Mouse (Mus musculus) intestine, embryonic 15.5 days (tissue): ENCODE results near the gene Fes. TPM values are rescaled to one million over a fixed set of nuclear protein-coding genes. Genes with fewer than 3 reads are reported as not detected.

ENCODE experiments used
- ATAC-seq: fragments of 200-750 bp; cut with Nextera tagmentation; 2 replicates; pipeline ENCODE4 v1.8.0; 2017; ENCODE audit warnings: moderate TSS enrichment, moderate library complexity
- H3K27ac ChIP-seq: fragments of 300-500 bp; sonication (generic); 2 replicates; pipeline ENCODE4 v1.5.1; 2015; ENCODE audit warnings: mild to moderate bottlenecking, inconsistent platforms
- H3K27me3 ChIP-seq: fragments of 300-500 bp; sonication (generic); replicated peaks from 2 replicates; pipeline ENCODE4 v1.6.1; 2015; ENCODE audit warnings: inconsistent platforms
- H3K36me3 ChIP-seq: fragments of 300-500 bp; sonication (generic); 2 replicates; pipeline ENCODE4 v1.6.1; 2015; ENCODE audit warnings: inconsistent platforms
- H3K4me1 ChIP-seq: fragments of 300-500 bp; sonication (generic); replicated peaks from 2 replicates; pipeline ENCODE4 v1.6.1; 2015; ENCODE audit warnings: inconsistent platforms
- H3K4me2 ChIP-seq: fragments of 300-500 bp; sonication (generic); replicated peaks from 2 replicates; pipeline ENCODE4 v1.6.1; 2015; ENCODE audit warnings: mild to moderate bottlenecking, inconsistent platforms
- H3K4me3 ChIP-seq: fragments of 300-500 bp; sonication (generic); replicated peaks from 2 replicates; pipeline ENCODE4 v1.5.1; 2015; ENCODE audit warnings: inconsistent platforms
- H3K9ac ChIP-seq: fragments of 300-500 bp; sonication (generic); 2 replicates; pipeline ENCODE4 v1.6.1; 2015; ENCODE audit warnings: inconsistent platforms
- H3K9me3 ChIP-seq: fragments of 300-500 bp; sonication (generic); 2 replicates; pipeline ENCODE4 v1.6.1; 2016; ENCODE audit warnings: inconsistent platforms
- WGBS: fragments of 180-500 bp; shearing (Covaris S2); methylation state at CpG from one replicate; pipeline ENCODE4 v1.1.7; 2015; 5-methylcytosine and 5-hydroxymethylcytosine counted together
- polyA plus RNA-seq: library from polyadenylated mRNA; unstranded; fragments of >200 nt; fragmentation: Nextera tagmentation; extraction: Ambion mirVana; gene quantifications from 2 replicates; pipeline ENCODE4 v1.2.1, GENCODE M21; 2015

Fes gene
- polyA plus RNA-seq, 1 experiment from 2014 or later = 11.2 TPM

GRCm38 (mm10) chr7:80352920-80353319 is 34.8 kb downstream of the Fes start:
- ATAC-seq = no peak
- Histone ChIP-seq H3K4me3 (no peak overlapping the region), H3K27me3 (no peaks in the 10 kb centered on the region), H3K9ac (no peak overlapping the region), H3K4me2 (no peak overlapping the region), H3K27ac (no peak overlapping the region), H3K4me1 (0 out of 2 replicates have a peak, but pooled peaks cover 4% of the 10 kb centered on the region), H3K9me3 (no peaks in the 10 kb centered on the region), H3K36me3 (peaks cover 22% of the 10 kb centered on the region)
- WGBS = 93% methylated on average over 8 of the region's 8 CpGs

GRCm38 (mm10) chr7:80350808-80351207 is 36.9 kb downstream of the Fes start:
- WGBS = 54% methylated on average over 2 of the region's 2 CpGs

GRCm38 (mm10) chr7:80347670-80348586 is 39.8 kb downstream of the Fes start:
- 43% methylated on average over 13 of the region's 13 CpGs for whole genome bisulfite sequencing

More at GRCm38 (mm10) chr7:80350808-80351207, 36.9 kb downstream of the Fes start:
- Histone ChIP-seq H3K4me3 (no peak overlapping the region), H3K4me2 (no peak overlapping the region), H3K36me3 (peaks cover 15% of the 10 kb centered on the region), H3K9ac (no peak overlapping the region), H3K27me3 (no peaks in the 10 kb centered on the region), H3K4me1 (0 out of 2 replicates have a peak, but pooled peaks cover 6% of the 10 kb centered on the region), H3K27ac (no peak overlapping the region), H3K9me3 (no peaks in the 10 kb centered on the region)
- ATAC-seq = no peak

GRCm38 (mm10) chr7:80346830-80347229 is 40.9 kb downstream of the Fes start:
- Histone ChIP-seq H3K27ac (0 out of 2 replicates have a peak overlapping the region, but pooled peaks have one; percentile 79), H3K4me3 (no peak overlapping the region), H3K36me3 (peaks cover 8% of the 10 kb centered on the region; the same call in 1 of the 2 replicates), H3K9ac (no peak overlapping the region), H3K4me1 (peaks cover 16% of the 10 kb centered on the region), H3K4me2 (no peak overlapping the region), H3K9me3 (no peaks in the 10 kb centered on the region), H3K27me3 (no peaks in the 10 kb centered on the region)
- no peak for ATAC-seq
- WGBS = 86% methylated on average over 5 of the region's 5 CpGs

More at GRCm38 (mm10) chr7:80347670-80348586, 39.8 kb downstream of the Fes start:
- Histone ChIP-seq H3K4me1 (peaks cover 12% of the 10 kb centered on the region; the same call in 1 of the 2 replicates), H3K27ac (peak overlapping the region; percentile 79), H3K4me3 (no peak overlapping the region), H3K36me3 (peaks cover 12% of the 10 kb centered on the region), H3K9me3 (no peaks in the 10 kb centered on the region), H3K4me2 (no peak overlapping the region), H3K27me3 (no peaks in the 10 kb centered on the region), H3K9ac (no peak overlapping the region)
- ATAC-seq = peak; percentile 57

GRCm38 (mm10) chr7:80346173-80346572 is 41.6 kb downstream of the Fes start:
- Histone ChIP-seq H3K27me3 (no peaks in the 10 kb centered on the region), H3K36me3 (0 out of 2 replicates have a peak, but pooled peaks cover 3% of the 10 kb centered on the region), H3K27ac (no peak overlapping the region), H3K4me1 (peaks cover 18% of the 10 kb centered on the region), H3K4me3 (no peak overlapping the region), H3K9ac (no peak overlapping the region), H3K9me3 (no peaks in the 10 kb centered on the region), H3K4me2 (no peak overlapping the region)
- no peak for ATAC-seq
- 94% methylated on average over 9 of the region's 9 CpGs for WGBS

- Histone ChIP-seq H3K9ac (peak overlapping the region; percentile 76), H3K36me3 (no peaks in the 10 kb centered on the region), H3K4me1 (peaks cover 31% of the 10 kb centered on the region), H3K4me3 (peak overlapping the region; percentile 54), H3K4me2 (peak overlapping the region; percentile 72), H3K27me3 (no peaks in the 10 kb centered on the region), H3K9me3 (no peaks in the 10 kb centered on the region), H3K27ac (peak overlapping the region; percentile 66)
- ATAC-seq = 0 out of 2 replicates have a peak, but pooled peaks have one; percentile 2
- WGBS = 24% methylated on average over 19 of the region's 19 CpGs
Measured at GRCm38 (mm10) chr7:80343270-80344018, 44.3 kb downstream of the Fes start.

GRCm38 (mm10) chr7:80342858-80343257 is 44.9 kb downstream of the Fes start, which contains the start of gene Hddc3:
Gene Hddc3, plus strand, starts transcription at chr7:80343104.
- Histone ChIP-seq H3K36me3 (no peaks in the 10 kb centered on the region), H3K27ac (peak within 1 kb of the TSS; percentile 66), H3K9ac (peak within 1 kb of the TSS; percentile 76), H3K4me3 (peak within 1 kb of the TSS; percentile 54), H3K4me2 (peak within 1 kb of the TSS; percentile 72), H3K9me3 (no peaks in the 10 kb centered on the region), H3K27me3 (no peaks in the 10 kb centered on the region), H3K4me1 (peaks cover 27% of the 10 kb centered on the region)
- WGBS = 1% methylated on average over 25 of the region's 25 CpGs
- ATAC-seq = peak; percentile 35

- WGBS = 80% methylated on average over 7 of the region's 7 CpGs
- no peak overlapping the region for H3K9ac ChIP-seq
Measured at GRCm38 (mm10) chr7:80341793-80342192, 46.0 kb downstream of the Fes start.

GRCm38 (mm10) chr7:80340793-80341192 is 47.0 kb downstream of the Fes start, which contains the start of gene Unc45a:
Gene Unc45a, minus strand, starts transcription at chr7:80341005.
- WGBS = 3% methylated on average over 11 of the region's 11 CpGs
- Histone ChIP-seq H3K4me2 (peak within 1 kb of the TSS; percentile 92), H3K27me3 (no peaks in the 10 kb centered on the region), H3K4me1 (peaks cover 25% of the 10 kb centered on the region), H3K9ac (peak within 1 kb of the TSS; percentile 64), H3K27ac (peak within 1 kb of the TSS; percentile 90), H3K9me3 (no peaks in the 10 kb centered on the region), H3K36me3 (peaks cover 10% of the 10 kb centered on the region), H3K4me3 (peak within 1 kb of the TSS; percentile 67)
- ATAC-seq = peak; percentile 59

More at GRCm38 (mm10) chr7:80341793-80342192, 46.0 kb downstream of the Fes start:
- Histone ChIP-seq H3K4me1 (peaks cover 25% of the 10 kb centered on the region), H3K36me3 (0 out of 2 replicates have a peak, but pooled peaks cover under 1% of the 10 kb centered on the region), H3K4me3 (no peak overlapping the region), H3K9me3 (no peaks in the 10 kb centered on the region), H3K4me2 (no peak overlapping the region), H3K27ac (no peak overlapping the region), H3K27me3 (no peaks in the 10 kb centered on the region)
- ATAC-seq = no peak

GRCm38 (mm10) chr7:80339793-80340628 is 47.7 kb downstream of the Fes start:
- Histone ChIP-seq H3K27me3 (no peaks in the 10 kb centered on the region), H3K27ac (peak overlapping the region; percentile 90), H3K9me3 (no peaks in the 10 kb centered on the region), H3K36me3 (peaks cover 17% of the 10 kb centered on the region), H3K4me1 (peaks cover 25% of the 10 kb centered on the region), H3K4me2 (peak overlapping the region; percentile 92), H3K4me3 (peak overlapping the region; percentile 67), H3K9ac (peak overlapping the region; percentile 64)
- under 1% methylated on average over 45 of the region's 45 CpGs for WGBS
- ATAC-seq = peak; percentile 98

- 6% methylated on average over 17 of the region's 17 CpGs for WGBS
- Histone ChIP-seq H3K9ac (peak overlapping the region; percentile 71), H3K27me3 (no peaks in the 10 kb centered on the region), H3K36me3 (peaks cover 18% of the 10 kb centered on the region), H3K9me3 (no peaks in the 10 kb centered on the region), H3K27ac (peak overlapping the region; percentile 58; the same call in 1 of the 2 replicates), H3K4me2 (peak overlapping the region; percentile 92), H3K4me3 (peak overlapping the region; percentile 67), H3K4me1 (peaks cover 25% of the 10 kb centered on the region)
- ATAC-seq = no peak
Measured at GRCm38 (mm10) chr7:80339371-80339770, 48.4 kb downstream of the Fes start.
